Mouse (Mus musculus) MEL (cell line): Measurements from ENCODE around the gene Ptgdr2.

Source experiments
- POLR2A ChIP-seq, 2 experiments: IDR thresholded peaks; 2 replicates each; pipeline ENCODE4 v1.6.1; 2011 to 2012; ENCODE audit warnings: low read length in 2 of 2, mild to moderate bottlenecking in 2 of 2, control low read depth in 1 of 2, improper control_type of control experiment in 1 of 2, low read depth in 1 of 2, moderate library complexity in 1 of 2; ENCODE audit not compliant: control insufficient read depth in 1 of 2, insufficient read depth in 1 of 2, poor library complexity in 1 of 2
- POLR2AphosphoS2 ChIP-seq: IDR thresholded peaks from 2 replicates; pipeline ENCODE4 v1.6.1; 2011; ENCODE audit warnings: low read length, improper control_type of control experiment
- SIN3A ChIP-seq: IDR thresholded peaks from 2 replicates; pipeline ENCODE4 v1.6.1; 2012; ENCODE audit warnings: low read length, improper control_type of control experiment, inconsistent platforms

DNA sequence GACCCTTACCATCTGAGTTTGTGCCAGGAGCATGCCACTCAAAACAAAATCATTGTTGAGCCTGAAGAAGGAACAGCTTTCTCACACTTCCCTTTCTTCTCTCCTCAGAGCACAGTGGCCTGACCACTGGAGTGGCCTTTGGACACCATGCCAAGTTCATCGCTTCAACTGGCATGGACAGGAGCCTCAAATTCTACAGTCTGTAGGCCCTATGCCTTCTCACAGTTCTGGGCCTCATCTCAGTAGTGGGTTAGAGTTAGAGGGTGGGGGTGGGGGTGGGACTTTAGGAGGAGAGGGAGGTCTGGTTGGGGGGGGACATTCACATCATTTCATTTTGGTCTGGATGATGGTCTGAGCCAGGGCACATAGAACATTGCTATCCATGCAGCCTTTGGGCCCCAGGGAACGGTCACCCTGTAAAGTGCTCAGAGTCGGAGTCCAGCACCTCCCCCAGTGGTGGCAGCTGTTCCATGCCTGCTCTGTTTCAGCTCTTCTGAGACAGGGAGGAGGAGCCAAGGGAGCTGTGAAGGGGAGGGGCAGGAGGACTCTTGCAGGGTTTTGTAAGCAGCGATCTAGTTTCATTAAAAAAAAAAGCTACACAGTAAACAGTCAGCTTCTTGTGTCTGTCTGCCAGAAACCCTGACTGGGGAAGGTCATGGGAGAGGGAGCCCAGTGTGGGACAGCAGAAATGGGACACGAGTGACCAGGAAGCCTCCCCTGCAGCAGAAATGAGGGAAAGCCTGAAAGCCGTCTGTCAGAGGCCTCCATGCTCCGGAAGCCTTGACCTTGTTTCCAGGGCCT lies 31.8 kb upstream of the Ptgdr2 start:
- TF ChIP-seq POLR2AphosphoS2 = no peak
- no peak for TF ChIP-seq SIN3A
- TF ChIP-seq POLR2A (IDR thresholded peaks at IDR 0.05; ENCODE audit: control insufficient read depth in 1 of 2, insufficient read depth in 1 of 2, low read depth in 1 of 2, low read length in 2 of 2, poor library complexity in 1 of 2) = no peak
